ENCODE assay signal across 13 mouse cellular contexts in the genomic region with DNA sequence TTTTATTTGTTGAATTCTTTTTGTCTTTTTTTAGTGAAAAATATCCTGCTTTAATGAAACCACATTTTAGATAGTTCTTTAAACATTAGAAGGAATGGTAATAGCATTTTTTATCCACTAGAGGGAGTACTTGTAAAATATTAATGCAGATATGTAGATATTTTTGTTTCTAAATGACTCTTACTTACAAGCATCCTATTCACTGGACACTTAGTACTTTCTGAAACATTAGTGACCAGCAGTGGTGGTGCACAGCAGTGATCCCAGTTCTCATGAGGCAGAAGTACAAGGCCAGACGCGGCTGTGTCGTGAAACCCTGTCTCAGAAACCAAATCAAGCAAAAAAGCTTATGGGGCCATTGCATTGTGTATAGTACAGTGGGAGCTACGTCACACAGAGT. TPM values are rescaled to one million over a fixed set of nuclear protein-coding genes. Genes with fewer than 3 reads are reported as not detected.
DNase-seq lines count a peak whose midpoint lies in the region; ATAC-seq and TF ChIP-seq lines count a peak whose summit lies in the region.
"Had no signal": no experiment of that assay in that cellular context is flagged by ENCODE, and none has a peak within 500 bp of the region (broad histone marks: within the 10 kb centered on the region; RNA-seq: fewer than 3 reads in every experiment).

No protein-coding gene starts in this region.

- ATAC-seq in heart, embryonic 16.5 days (replicated peaks; ENCODE audit: extremely low read depth, insufficient read depth, low FRiP score), result 0 out of 2 replicates have a peak, but pooled peaks have one; percentile 14
- ATAC-seq in midbrain, embryonic 13.5 days, result peak; percentile 24; the same call in 1 of the 2 replicates
- no peak for ATAC-seq in midbrain, embryonic 16.5 days

- WGBS in heart, embryonic 16.5 days, result 87% methylated on average over 4 of the region's 4 CpGs
- 92% methylated on average over 4 of the region's 4 CpGs for WGBS in midbrain, embryonic 13.5 days
- 90% methylated on average over 4 of the region's 4 CpGs for WGBS in midbrain, embryonic 16.5 days

- H3K4me1 ChIP-seq in heart, embryonic 16.5 days (ENCODE audit: control insufficient read depth, insufficient read depth, low read length), result no peaks in the 10 kb centered on the region
- no peaks in the 10 kb centered on the region for H3K4me1 ChIP-seq in midbrain, embryonic 13.5 days (replicated peaks)
- no peaks in the 10 kb centered on the region for H3K4me1 ChIP-seq in midbrain, embryonic 16.5 days (ENCODE audit: control insufficient read depth, insufficient read depth, low read length)
- H3K4me1 ChIP-seq in cortical plate, adult 2 months (ENCODE audit: control insufficient read depth, insufficient read depth, low read length), result no peaks in the 10 kb centered on the region
- H3K4me1 ChIP-seq: embryonic facial prominence, embryonic 12.5 days; hindbrain, embryonic 10.5 days; neural tube, embryonic 13.5 days had no signal

- H3K27ac ChIP-seq in heart, embryonic 16.5 days (ENCODE audit: low read length), result no peak overlapping the region
- H3K27ac ChIP-seq in midbrain, embryonic 13.5 days, result no peak overlapping the region
- H3K27ac ChIP-seq in midbrain, embryonic 16.5 days (ENCODE audit: low read length), result no peak overlapping the region
- H3K27ac ChIP-seq in cortical plate, adult 2 months (ENCODE audit: insufficient read depth, low read length), result no peak overlapping the region
- H3K27ac ChIP-seq: embryonic facial prominence, embryonic 12.5 days; hindbrain, embryonic 10.5 days; neural tube, embryonic 13.5 days had no signal

- no peak overlapping the region for H3K4me2 ChIP-seq in heart, embryonic 16.5 days (ENCODE audit: low read depth, low read length)
- H3K4me2 ChIP-seq in midbrain, embryonic 13.5 days (replicated peaks), result no peak overlapping the region
- no peak overlapping the region for H3K4me2 ChIP-seq in midbrain, embryonic 16.5 days (ENCODE audit: low read length)
- H3K4me2 ChIP-seq: embryonic facial prominence, embryonic 12.5 days; neural tube, embryonic 13.5 days had no signal

- H3K4me3 ChIP-seq in heart, embryonic 16.5 days (ENCODE audit: low read length), result no peak overlapping the region
- no peak overlapping the region for H3K4me3 ChIP-seq in midbrain, embryonic 13.5 days (replicated peaks)
- no peak overlapping the region for H3K4me3 ChIP-seq in midbrain, embryonic 16.5 days (ENCODE audit: low read depth, low read length)
- no peak overlapping the region for H3K4me3 ChIP-seq in cortical plate, adult 2 months (ENCODE audit: insufficient read depth, low read length)
- H3K4me3 ChIP-seq: embryonic facial prominence, embryonic 12.5 days; hindbrain, embryonic 10.5 days; neural tube, embryonic 13.5 days had no signal

- no peak for TF ChIP-seq POLR2A in cortical plate, adult 2 months (IDR thresholded peaks at IDR 0.05; ENCODE audit: extremely low read depth, insufficient read depth, low read length)

- no peaks in the 10 kb centered on the region for H3K27me3 ChIP-seq in heart, embryonic 16.5 days (ENCODE audit: control insufficient read depth, insufficient read depth, low read length)
- H3K27me3 ChIP-seq in midbrain, embryonic 13.5 days, result no peaks in the 10 kb centered on the region
- H3K27me3 ChIP-seq in midbrain, embryonic 16.5 days (ENCODE audit: control insufficient read depth, insufficient read depth, low read depth, low read length), result no peaks in the 10 kb centered on the region
- H3K27me3 ChIP-seq: embryonic facial prominence, embryonic 12.5 days; neural tube, embryonic 13.5 days had no signal

- peaks cover 25% of the 10 kb centered on the region for H3K36me3 ChIP-seq in heart, embryonic 16.5 days (ENCODE audit: control insufficient read depth, insufficient read depth)
- peaks cover 67% of the 10 kb centered on the region for H3K36me3 ChIP-seq in midbrain, embryonic 13.5 days
- H3K36me3 ChIP-seq in midbrain, embryonic 16.5 days (ENCODE audit: control insufficient read depth, insufficient read depth, low read length), result peaks cover 11% of the 10 kb centered on the region

- no peak overlapping the region for H3K9ac ChIP-seq in heart, embryonic 16.5 days (ENCODE audit: low read length)
- H3K9ac ChIP-seq in midbrain, embryonic 13.5 days (replicated peaks), result no peak overlapping the region
- H3K9ac ChIP-seq in midbrain, embryonic 16.5 days (ENCODE audit: low read depth, low read length), result no peak overlapping the region
- H3K9ac ChIP-seq: embryonic facial prominence, embryonic 12.5 days; neural tube, embryonic 13.5 days had no signal

- DNase-seq in heart, adult 8-10 months (ENCODE audit: low spot score), result no peak
- no peak for DNase-seq in ovary, postnatal 14 days (ENCODE audit: low spot score)
- DNase-seq in kidney, adult 8-10 months, result no peak
- DNase-seq: lung, adult 2 months; thymus, postnatal 14 days had no signal

- TF ChIP-seq CTCF in cortical plate, adult 2 months (IDR thresholded peaks at IDR 0.05; ENCODE audit: extremely low read depth, insufficient read depth, low read length), result 0 out of 2 replicates have a peak, but pooled peaks have one; percentile 4

- H3K9me3 ChIP-seq in heart, embryonic 16.5 days (replicated peaks; ENCODE audit: control insufficient read depth, low read length), result no peaks in the 10 kb centered on the region
- no peaks in the 10 kb centered on the region for H3K9me3 ChIP-seq in midbrain, embryonic 13.5 days
- H3K9me3 ChIP-seq in midbrain, embryonic 16.5 days (replicated peaks; ENCODE audit: control insufficient read depth, low read length, poor library complexity, severe bottlenecking), result no peaks in the 10 kb centered on the region
- H3K9me3 ChIP-seq: embryonic facial prominence, embryonic 12.5 days; hindbrain, embryonic 10.5 days; neural tube, embryonic 13.5 days had no signal

RNA-seq across cellular contexts. Expression of gene D6Wsu163e, which starts 8.6 kb away (rescaled TPM):
- polyA plus RNA-seq in heart, embryonic 16.5 days (2015; fragmentation: Nextera tagmentation; extraction: Ambion mirVana), result 14.3 and 16.0 TPM in 2 replicates
- total RNA-seq in heart, adult 8-10 months (2022), result 10 to 100 TPM in 2 of 4 experiments, 1 to 10 TPM in 2; 8.3 to 15.4 (median 10.5) TPM
- 30.5 and 31.0 TPM in 2 replicates for polyA plus RNA-seq in midbrain, embryonic 13.5 days (2015; fragmentation: Nextera tagmentation; extraction: Ambion mirVana)
- polyA plus RNA-seq in midbrain, embryonic 16.5 days (2015; fragmentation: Nextera tagmentation; extraction: Ambion mirVana), result 31.8 and 36.2 TPM in 2 replicates
- 28.6 and 30.3 TPM in 2 replicates for polyA plus RNA-seq in cortical plate, adult 2 months (2012; rRNA removed)

RNA-seq across cellular contexts. Expression of gene Rad51ap1, which starts 8.9 kb away (rescaled TPM):
- 27.8 and 32.8 TPM in 2 replicates for polyA plus RNA-seq in heart, embryonic 16.5 days (2015; fragmentation: Nextera tagmentation; extraction: Ambion mirVana)
- 1 to 10 TPM in 1 of 4 experiments, under 1 TPM in 2, not detected in 1; 0.41 to 1.2 (median 0.75) TPM for total RNA-seq in heart, adult 8-10 months (2022)
- 25.8 and 30.0 TPM in 2 replicates for polyA plus RNA-seq in midbrain, embryonic 13.5 days (2015; fragmentation: Nextera tagmentation; extraction: Ambion mirVana)
- 13.3 and 14.5 TPM in 2 replicates for polyA plus RNA-seq in midbrain, embryonic 16.5 days (2015; fragmentation: Nextera tagmentation; extraction: Ambion mirVana)
- 4.2 and 4.6 TPM in 2 replicates for polyA plus RNA-seq in cortical plate, adult 2 months (2012; rRNA removed)

RNA-seq across cellular contexts. Expression of gene Dyrk4, which starts 26.7 kb away (rescaled TPM):
- 0.39 and 0.59 TPM in 2 replicates for polyA plus RNA-seq in heart, embryonic 16.5 days (2015; fragmentation: Nextera tagmentation; extraction: Ambion mirVana)
- not detected for total RNA-seq in heart, adult 8-10 months (2022)
- 0.36 TPM in 1 of 2 replicates, not detected in the other for polyA plus RNA-seq in midbrain, embryonic 13.5 days (2015; fragmentation: Nextera tagmentation; extraction: Ambion mirVana)
- not detected in 2 replicates for polyA plus RNA-seq in midbrain, embryonic 16.5 days (2015; fragmentation: Nextera tagmentation; extraction: Ambion mirVana)
- 0.17 and 0.25 TPM in 2 replicates for polyA plus RNA-seq in cortical plate, adult 2 months (2012; rRNA removed)
- total RNA-seq: gastrocnemius, adult 18-20 months had no signal
